Comparison of ENCODE assay signal across 9 mouse cellular contexts in the genomic region with DNA sequence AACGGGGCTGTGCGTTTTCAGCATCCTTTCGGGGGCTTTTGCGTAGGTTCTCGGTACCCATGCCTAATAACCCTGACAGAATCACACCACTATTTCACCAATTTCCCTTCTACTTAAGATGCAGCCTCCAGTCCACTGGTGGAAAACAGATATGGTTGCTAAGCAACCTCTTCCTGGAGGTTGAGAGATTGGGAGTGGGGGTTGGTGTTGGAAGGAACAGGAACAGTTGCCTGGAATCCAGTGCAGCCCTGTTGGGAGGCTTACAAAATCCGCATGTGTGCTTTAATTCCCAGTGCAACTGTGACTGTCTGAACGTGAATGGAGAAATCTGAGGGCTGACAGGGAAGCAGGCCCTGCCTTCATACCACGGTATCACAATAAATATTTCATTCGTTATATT. TPM values are rescaled to one million over a fixed set of nuclear protein-coding genes. Genes with fewer than 3 reads are reported as not detected.
DNase-seq lines count a peak whose midpoint lies in the region; TF ChIP-seq lines count a peak whose summit lies in the region.
"Had no signal": no experiment of that assay in that cellular context is flagged by ENCODE, and none has a peak within 500 bp of the region (broad histone marks: within the 10 kb centered on the region; RNA-seq: fewer than 3 reads in every experiment).

No protein-coding gene starts in this region.

- no peak overlapping the region for H3K4me3 ChIP-seq in heart, adult 2 months
- H3K4me3 ChIP-seq in olfactory bulb, adult 2 months (ENCODE audit: insufficient read depth, low read depth, low read length), result no peak overlapping the region

- H3K36me3 ChIP-seq in heart, adult 2 months (ENCODE audit: control insufficient read depth, insufficient read depth, low read length), result no peaks in the 10 kb centered on the region

- H3K4me1 ChIP-seq in heart, adult 2 months (ENCODE audit: control insufficient read depth, insufficient read depth, low read length), result peaks cover 1% of the 10 kb centered on the region; the same call in 1 of the 2 replicates
- H3K4me1 ChIP-seq in olfactory bulb, adult 2 months (ENCODE audit: control insufficient read depth, insufficient read depth, low read length), result peaks cover 29% of the 10 kb centered on the region

- peak; percentile 68 to 78 for DNase-seq in layer of hippocampus, adult 18-20 months (ENCODE audit: low spot score in 2 of 2)
- DNase-seq in layer of hippocampus, adult 9-10 months (ENCODE audit: low spot score), result no peak
- DNase-seq in heart, adult 2 months, result peak in 1 of 2 experiments; percentile 33
- peak; percentile 57 to 62 for DNase-seq in layer of hippocampus, adult 8-10 months (ENCODE audit: low spot score in 2 of 2)
- DNase-seq in cerebellum, adult 11 months, result no peak
- no peak for DNase-seq in thymus, postnatal 25 days
- DNase-seq in thymus, postnatal 14 days, result no peak
- DNase-seq: B cell, adult 2 months had no signal

- intact Hi-C loops in heart, adult 2 months (cut with DNase I), result no loop called here

- TF ChIP-seq POLR2A in heart, adult 2 months (IDR thresholded peaks at IDR 0.05; ENCODE audit: insufficient read depth, low read depth, low read length), result no peak
- no peak for TF ChIP-seq POLR2A in olfactory bulb, adult 2 months (IDR thresholded peaks at IDR 0.05; ENCODE audit: insufficient read depth, low read depth, low read length)

- H3K27ac ChIP-seq in heart, adult 2 months, result no peak overlapping the region
- H3K27ac ChIP-seq in olfactory bulb, adult 2 months (ENCODE audit: insufficient read depth, low read depth, low read length), result peak overlapping the region; percentile 75

- no peaks in the 10 kb centered on the region for H3K79me2 ChIP-seq in heart, adult 2 months (replicated peaks; ENCODE audit: control insufficient read depth, insufficient read depth, low read length)

- WGBS in heart, adult 2 months, result 34% methylated on average over 9 of the region's 9 CpGs
- 21% methylated on average over 9 of the region's 9 CpGs for WGBS in olfactory bulb, adult 2 months

- no peak overlapping the region for H3K9ac ChIP-seq in heart, adult 2 months (ENCODE audit: low read depth, low read length)

- TF ChIP-seq EP300 in heart, adult 2 months (IDR thresholded peaks at IDR 0.05; ENCODE audit: insufficient read depth, low read depth, low read length), result 0 out of 2 replicates have a peak, but pooled peaks have one; percentile 31

- no peaks in the 10 kb centered on the region for H3K27me3 ChIP-seq in heart, adult 2 months (ENCODE audit: control insufficient read depth, insufficient read depth, low read length)

- TF ChIP-seq CTCF in heart, adult 2 months (IDR thresholded peaks at IDR 0.05), result no peak
- no peak for TF ChIP-seq CTCF in olfactory bulb, adult 2 months (IDR thresholded peaks at IDR 0.05; ENCODE audit: insufficient read depth, low read depth, low read length)

RNA-seq across cellular contexts. Expression of a gene that starts 57.5 kb away (rescaled TPM):
- 10 to 100 TPM; 36.3 to 40.0 TPM for total RNA-seq in layer of hippocampus, adult 18-20 months (2021)
- under 1 TPM; 0.26 to 0.30 TPM for total RNA-seq in heart, adult 2 months (2021)
- 0.14 and 0.29 TPM in 2 replicates for polyA plus RNA-seq in heart, adult 2 months (2012; rRNA removed)
- total RNA-seq in layer of hippocampus, adult 8-10 months (2022), result 10 to 100 TPM; 33.3 to 36.0 (median 34.8) TPM
- not detected in 2 replicates for polyA plus RNA-seq in olfactory bulb, adult 2 months (2012; ENCODE audit: insufficient read depth, insufficient read length, low replicate concordance, missing spikeins)

Comparison
In these comparisons a context has a peak if more than half of its experiments do, and no peak if none do; other contexts are left out.
1. DNase-seq: peak in layer of hippocampus, adult 18-20 months (2 of 2) and layer of hippocampus, adult 8-10 months (2 of 2); none in layer of hippocampus, adult 9-10 months (single experiment), cerebellum, adult 11 months (single experiment), thymus, postnatal 25 days (single experiment) and thymus, postnatal 14 days (single experiment).
2. RNA of a gene that starts 57.5 kb away (total RNA-seq): 36.3 to 40.0 TPM in layer of hippocampus, adult 18-20 months and 33.3 to 36.0 TPM in layer of hippocampus, adult 8-10 months; 0.26 to 0.30 TPM in heart, adult 2 months; every median in the first group is over 10 times any median in the second.